Mouse (Mus musculus) heart, postnatal 36 days (tissue): ENCODE data around the gene Arl6ip1. TPM values are rescaled to one million over a fixed set of nuclear protein-coding genes. Genes with fewer than 3 reads are reported as not detected.

ENCODE experiments used
- total RNA-seq, 2 experiments: library from RNA; stranded (reverse); gene quantifications; 2 replicates each; pipeline ENCODE4 v1.2.3; 2021

The Arl6ip1 gene
- total RNA-seq, 2 experiments from 2014 or later, result 25.2 to 32.7 TPM

Other genes starting within 250 kb of the Arl6ip1 start
- 100 to 1,000 TPM; 519 to 578 TPM for gene Rps15a, start 13.5 kb downstream of the Arl6ip1 start, total RNA-seq
- gene Smg1, start 114.0 kb upstream of the Arl6ip1 start, total RNA-seq, result 10 to 100 TPM; 39.2 to 39.5 TPM